Mouse (Mus musculus) midbrain, embryonic 12.5 days (tissue): ENCODE data around the gene Pim3. TPM values are rescaled to one million over a fixed set of nuclear protein-coding genes. Genes with fewer than 3 reads are reported as not detected.
A peak's percentile ranks its signal among the peaks of the same experiment; 100 is the strongest.
"Not testable (repeated sequence)": the region's sequence is repeated elsewhere in the genome, so short reads cannot be mapped to it uniquely, and the experiment has no call there.

Experiments used
- ATAC-seq: fragments of 200-750 bp; cut with Nextera tagmentation; 2 replicates; pipeline ENCODE4 v1.8.0; 2017; ENCODE audit warnings: low read depth, moderate TSS enrichment, moderate library complexity; ENCODE audit not compliant: low FRiP score
- H3K27ac ChIP-seq: fragments of 300-500 bp; sonication (generic); replicated peaks from 2 replicates; pipeline ENCODE4 v1.5.1; 2016; ENCODE audit warnings: mild to moderate bottlenecking
- H3K27me3 ChIP-seq: fragments of 300-500 bp; sonication (generic); 2 replicates; pipeline ENCODE4 v1.6.1; 2016; ENCODE audit warnings: mild to moderate bottlenecking
- H3K36me3 ChIP-seq: fragments of 300-500 bp; sonication (generic); 2 replicates; pipeline ENCODE4 v1.6.1; 2016
- H3K4me1 ChIP-seq: fragments of 300-500 bp; sonication (generic); 2 replicates; pipeline ENCODE4 v1.6.1; 2016
- H3K4me2 ChIP-seq: fragments of 300-500 bp; sonication (generic); replicated peaks from 2 replicates; pipeline ENCODE4 v1.6.1; 2016; ENCODE audit warnings: mild to moderate bottlenecking, moderate library complexity
- H3K4me3 ChIP-seq: fragments of 300-500 bp; sonication (generic); 2 replicates; pipeline ENCODE4 v1.5.1; 2016; ENCODE audit warnings: mild to moderate bottlenecking
- H3K9ac ChIP-seq: fragments of 300-500 bp; sonication (generic); replicated peaks from 2 replicates; pipeline ENCODE4 v1.6.1; 2016; ENCODE audit warnings: mild to moderate bottlenecking, moderate library complexity
- H3K9me3 ChIP-seq: fragments of 300-500 bp; sonication (generic); 2 replicates; pipeline ENCODE4 v1.6.1; 2016; ENCODE audit warnings: mild to moderate bottlenecking
- WGBS: fragments of 180-500 bp; shearing (Covaris S2); methylation state at CpG from one replicate; pipeline ENCODE4 v1.1.7; 2016; 5-methylcytosine and 5-hydroxymethylcytosine counted together
- polyA plus RNA-seq: library from polyadenylated mRNA; unstranded; fragments of >200 nt; fragmentation: Nextera tagmentation; extraction: Ambion mirVana; gene quantifications from 2 replicates; pipeline ENCODE4 v1.2.1, GENCODE M21; 2016

Gene Pim3
- polyA plus RNA-seq = 41.4 and 49.3 TPM in 2 replicates

GRCm38 (mm10) chr15:88861772-88862622 lies at the start of gene Pim3:
TSS of gene Pim3 (plus strand) at chr15:88862186.
- peak within 1 kb of the TSS; percentile 95 for H3K27ac ChIP-seq
- H3K9ac ChIP-seq = peak within 1 kb of the TSS; percentile 89
- peaks cover 10% of the 10 kb centered on the region for H3K27me3 ChIP-seq
- peak; percentile 82 for ATAC-seq
- peak within 1 kb of the TSS; percentile 86 for H3K4me3 ChIP-seq
- under 1% methylated on average over 107 of the region's 107 CpGs for WGBS
- H3K4me1 ChIP-seq = peaks cover 28% of the 10 kb centered on the region
- peak within 1 kb of the TSS; percentile 96 for H3K4me2 ChIP-seq
- no peaks in the 10 kb centered on the region for H3K9me3 ChIP-seq
- peaks cover 26% of the 10 kb centered on the region for H3K36me3 ChIP-seq

GRCm38 (mm10) chr15:88813262-88813661 lies 48.7 kb upstream of the Pim3 start:
- Histone ChIP-seq H3K4me3 (no peak overlapping the region), H3K27me3 (no peaks in the 10 kb centered on the region), H3K36me3 (peaks cover 57% of the 10 kb centered on the region), H3K9me3 (no peaks in the 10 kb centered on the region), H3K9ac (no peak overlapping the region), H3K27ac (no peak overlapping the region), H3K4me2 (no peak overlapping the region), H3K4me1 (peaks cover 4% of the 10 kb centered on the region)
- no peak for ATAC-seq
- WGBS = 91% methylated on average over 3 of the region's 3 CpGs

GRCm38 (mm10) chr15:88813873-88814272 lies 48.1 kb upstream of the Pim3 start:
- not testable (repeated sequence) for H3K9ac ChIP-seq, H3K4me1 ChIP-seq, H3K4me2 ChIP-seq, H3K4me3 ChIP-seq, H3K27ac ChIP-seq, H3K9me3 ChIP-seq, H3K27me3 ChIP-seq, ATAC-seq
- 97% methylated on average over 2 of the region's 2 CpGs for WGBS
- peaks cover 53% of the 10 kb centered on the region for H3K36me3 ChIP-seq

GRCm38 (mm10) chr15:88814411-88815047 lies 47.5 kb upstream of the Pim3 start:
- Histone ChIP-seq H3K36me3 (peaks cover 49% of the 10 kb centered on the region), H3K27me3 (no peaks in the 10 kb centered on the region)
- WGBS = 96% methylated on average over 11 of the region's 11 CpGs

GRCm38 (mm10) chr15:88815196-88815700 lies 46.7 kb upstream of the Pim3 start:
- no peak for ATAC-seq
- H3K4me1 ChIP-seq = peaks cover 12% of the 10 kb centered on the region
- no peak overlapping the region for H3K9ac ChIP-seq
- H3K4me2 ChIP-seq = no peak overlapping the region
- no peaks in the 10 kb centered on the region for H3K9me3 ChIP-seq
- 96% methylated on average over 6 of the region's 6 CpGs for WGBS
- H3K36me3 ChIP-seq = peaks cover 46% of the 10 kb centered on the region
- H3K27ac ChIP-seq = no peak overlapping the region
- no peak overlapping the region for H3K4me3 ChIP-seq
- no peaks in the 10 kb centered on the region for H3K27me3 ChIP-seq

More at GRCm38 (mm10) chr15:88814411-88815047, 47.5 kb upstream of the Pim3 start:
- no peak overlapping the region for H3K4me3 ChIP-seq
- no peak overlapping the region for H3K27ac ChIP-seq
- peaks cover 8% of the 10 kb centered on the region for H3K4me1 ChIP-seq
- ATAC-seq = no peak
- no peak overlapping the region for H3K9ac ChIP-seq
- no peaks in the 10 kb centered on the region for H3K9me3 ChIP-seq
- no peak overlapping the region for H3K4me2 ChIP-seq

GRCm38 (mm10) chr15:88819026-88819905 lies 42.7 kb upstream of the Pim3 start, which contains the start of the genes Alg12 and Creld2:
TSS of gene Alg12 (minus strand) at chr15:88819318.
TSS of gene Creld2 (plus strand) at chr15:88819646.
- Histone ChIP-seq H3K4me2 (peak within 1 kb of the TSS; percentile 90), H3K9ac (peak within 1 kb of the TSS; percentile 87), H3K4me3 (peak within 1 kb of the TSS; percentile 92), H3K9me3 (no peaks in the 10 kb centered on the region), H3K4me1 (peaks cover 23% of the 10 kb centered on the region), H3K27ac (peak within 1 kb of the TSS; percentile 75), H3K36me3 (peaks cover 44% of the 10 kb centered on the region), H3K27me3 (no peaks in the 10 kb centered on the region)
- WGBS = under 1% methylated on average over 84 of the region's 88 CpGs
- ATAC-seq = peak; percentile 99

- WGBS = 2% methylated on average over 23 of the region's 23 CpGs
- peak overlapping the region; percentile 58; the same call in 1 of the 2 replicates for H3K27ac ChIP-seq
Observed at GRCm38 (mm10) chr15:88819906-88820303, 42.1 kb upstream of the Pim3 start.

GRCm38 (mm10) chr15:88821403-88821802 lies 40.6 kb upstream of the Pim3 start:
- 90% methylated on average over 7 of the region's 7 CpGs for WGBS
- H3K9me3 ChIP-seq = no peaks in the 10 kb centered on the region
- no peak overlapping the region for H3K4me2 ChIP-seq
- no peak overlapping the region for H3K27ac ChIP-seq
- H3K27me3 ChIP-seq = no peaks in the 10 kb centered on the region
- H3K4me1 ChIP-seq = peaks cover 23% of the 10 kb centered on the region
- peak overlapping the region; percentile 87; the same call in 1 of the 2 replicates for H3K9ac ChIP-seq
- H3K36me3 ChIP-seq = peaks cover 47% of the 10 kb centered on the region
- no peak overlapping the region for H3K4me3 ChIP-seq
- no peak for ATAC-seq

More at GRCm38 (mm10) chr15:88819906-88820303, 42.1 kb upstream of the Pim3 start:
- Histone ChIP-seq H3K9me3 (no peaks in the 10 kb centered on the region), H3K9ac (peak overlapping the region; percentile 87), H3K4me3 (peak overlapping the region; percentile 92), H3K36me3 (peaks cover 44% of the 10 kb centered on the region), H3K4me1 (peaks cover 23% of the 10 kb centered on the region), H3K4me2 (peak overlapping the region; percentile 90), H3K27me3 (no peaks in the 10 kb centered on the region)
- peak; percentile 0; the same call in 1 of the 2 replicates for ATAC-seq

GRCm38 (mm10) chr15:88822513-88822912 lies 39.5 kb upstream of the Pim3 start:
- Histone ChIP-seq H3K4me1 (peaks cover 23% of the 10 kb centered on the region), H3K4me2 (no peak overlapping the region), H3K27me3 (no peaks in the 10 kb centered on the region), H3K9me3 (no peaks in the 10 kb centered on the region), H3K4me3 (no peak overlapping the region), H3K27ac (no peak overlapping the region), H3K36me3 (peaks cover 53% of the 10 kb centered on the region), H3K9ac (no peak overlapping the region)
- ATAC-seq = no peak
- WGBS = 94% methylated on average over 7 of the region's 7 CpGs

- ATAC-seq = no peak
- peaks cover 53% of the 10 kb centered on the region for H3K36me3 ChIP-seq
- H3K9ac ChIP-seq = no peak overlapping the region
- H3K27ac ChIP-seq = no peak overlapping the region
- H3K4me2 ChIP-seq = no peak overlapping the region
- H3K9me3 ChIP-seq = no peaks in the 10 kb centered on the region
- H3K4me3 ChIP-seq = no peak overlapping the region
- no peaks in the 10 kb centered on the region for H3K27me3 ChIP-seq
- WGBS = 92% methylated on average over 5 of the region's 5 CpGs
- peaks cover 18% of the 10 kb centered on the region for H3K4me1 ChIP-seq
Observed at GRCm38 (mm10) chr15:88823376-88823775, 38.6 kb upstream of the Pim3 start.

- Histone ChIP-seq H3K4me3 (no peak overlapping the region), H3K4me1 (no peaks in the 10 kb centered on the region), H3K36me3 (peaks cover 45% of the 10 kb centered on the region), H3K9ac (no peak overlapping the region), H3K27me3 (no peaks in the 10 kb centered on the region), H3K27ac (no peak overlapping the region), H3K4me2 (no peak overlapping the region), H3K9me3 (no peaks in the 10 kb centered on the region)
- ATAC-seq = no peak
- WGBS = 89% methylated on average over 6 of the region's 6 CpGs
Observed at GRCm38 (mm10) chr15:88827466-88827865, 34.5 kb upstream of the Pim3 start.
